Mouse (Mus musculus) heart, postnatal 0 days (tissue): ENCODE data around the gene Prss38.

Source experiments
- CTCF ChIP-seq: IDR thresholded peaks from 2 replicates; pipeline ENCODE4 v1.5.1; 2016; ENCODE audit warnings: antibody characterized with exemption, control low read depth, low read depth
- EP300 ChIP-seq: IDR thresholded peaks from 2 replicates; pipeline ENCODE4 v1.6.1; 2016; ENCODE audit warnings: antibody characterized with exemption, low read depth

- TF ChIP-seq CTCF (no peak), EP300 (no peak)
Measured at GRCm38 (mm10) chr11:59338736-59339120, 36.7 kb downstream of the Prss38 start.
